Mouse (Mus musculus) midbrain, embryonic 13.5 days (tissue): ENCODE results near the gene Rnf152. TPM values are rescaled to one million over a fixed set of nuclear protein-coding genes. Genes with fewer than 3 reads are reported as not detected.

Experiments used
- ATAC-seq: fragments of 200-750 bp; cut with Nextera tagmentation; 2 replicates; pipeline ENCODE4 v1.8.0; 2017; ENCODE audit warnings: mild to moderate bottlenecking, moderate TSS enrichment, moderate library complexity
- H3K27ac ChIP-seq: fragments of 300-500 bp; sonication (generic); 2 replicates; pipeline ENCODE4 v1.5.1; 2015; ENCODE audit warnings: inconsistent platforms, mild to moderate bottlenecking, moderate library complexity
- H3K27me3 ChIP-seq: fragments of 300-500 bp; sonication (generic); 2 replicates; pipeline ENCODE4 v1.6.1; 2015; ENCODE audit warnings: mild to moderate bottlenecking, inconsistent platforms
- H3K36me3 ChIP-seq: fragments of 300-500 bp; sonication (generic); 2 replicates; pipeline ENCODE4 v1.6.1; 2015; ENCODE audit warnings: mild to moderate bottlenecking, inconsistent platforms
- H3K4me1 ChIP-seq: fragments of 300-500 bp; sonication (generic); replicated peaks from 2 replicates; pipeline ENCODE4 v1.6.1; 2015; ENCODE audit warnings: inconsistent platforms
- H3K4me2 ChIP-seq: fragments of 300-500 bp; sonication (generic); replicated peaks from 2 replicates; pipeline ENCODE4 v1.6.1; 2015; ENCODE audit warnings: moderate library complexity, mild to moderate bottlenecking, inconsistent platforms
- H3K4me3 ChIP-seq: fragments of 300-500 bp; sonication (generic); replicated peaks from 2 replicates; pipeline ENCODE4 v1.5.1; 2015; ENCODE audit warnings: mild to moderate bottlenecking, inconsistent platforms
- H3K9ac ChIP-seq: fragments of 300-500 bp; sonication (generic); replicated peaks from 2 replicates; pipeline ENCODE4 v1.6.1; 2015; ENCODE audit warnings: mild to moderate bottlenecking, inconsistent platforms
- H3K9me3 ChIP-seq: fragments of 300-500 bp; sonication (generic); 2 replicates; pipeline ENCODE4 v1.6.1; 2016; ENCODE audit warnings: mild to moderate bottlenecking, inconsistent platforms
- WGBS: fragments of 180-500 bp; shearing (Covaris S2); methylation state at CpG from one replicate; pipeline ENCODE4 v1.1.7; 2015; 5-methylcytosine and 5-hydroxymethylcytosine counted together
- polyA plus RNA-seq: library from polyadenylated mRNA; unstranded; fragments of >200 nt; fragmentation: Nextera tagmentation; extraction: Ambion mirVana; gene quantifications from 2 replicates; pipeline ENCODE4 v1.2.1, GENCODE M21; 2015

Gene Rnf152
- polyA plus RNA-seq, 1 experiment from 2014 or later = 12.0 TPM

DNA sequence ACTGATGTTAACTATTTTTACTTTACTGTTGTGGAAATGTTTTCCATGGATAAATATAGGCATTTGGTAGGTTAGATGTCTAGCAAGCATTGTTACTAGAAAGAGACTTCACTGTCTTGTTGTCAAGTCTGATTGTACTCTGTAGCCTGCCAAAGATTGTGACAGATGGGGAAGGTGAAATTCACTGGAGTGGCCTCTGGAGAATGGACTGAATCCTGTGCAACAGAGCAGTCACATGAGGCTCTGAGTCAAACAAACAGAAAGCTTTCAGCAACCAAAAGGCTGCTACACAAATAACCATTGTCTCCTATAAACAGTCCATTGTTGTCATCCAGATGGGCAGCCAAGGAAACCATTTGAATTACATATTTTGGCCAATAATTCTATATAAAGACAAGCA, 15.6 kb downstream of the Rnf152 start:
- no peaks in the 10 kb centered on the region for H3K36me3 ChIP-seq
- H3K4me1 ChIP-seq = no peaks in the 10 kb centered on the region
- H3K4me3 ChIP-seq = no peak overlapping the region
- H3K9ac ChIP-seq = no peak overlapping the region
- no peaks in the 10 kb centered on the region for H3K9me3 ChIP-seq
- H3K27ac ChIP-seq = no peak overlapping the region
- H3K27me3 ChIP-seq = no peaks in the 10 kb centered on the region
- no peak for ATAC-seq
- H3K4me2 ChIP-seq = no peak overlapping the region

DNA sequence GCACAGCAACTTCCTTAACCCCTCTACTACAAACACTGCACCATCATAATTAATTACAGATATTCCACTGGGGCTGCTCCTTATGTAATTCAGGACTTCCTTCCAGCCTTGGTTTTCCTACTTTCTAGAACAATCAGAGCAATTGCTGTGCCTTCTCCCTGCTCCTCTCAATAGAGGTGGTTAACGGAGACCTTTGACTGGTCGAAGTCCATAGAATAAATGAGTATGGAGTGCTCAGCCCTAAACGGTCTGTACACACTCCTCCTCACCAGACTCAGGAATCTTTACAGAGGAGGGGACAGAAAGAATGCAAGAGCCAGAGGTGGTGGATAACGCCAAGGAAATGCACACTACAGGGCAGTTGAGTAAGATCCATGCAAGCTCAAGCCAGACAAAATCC, 19.1 kb downstream of the Rnf152 start:
- Histone ChIP-seq H3K9me3 (no peaks in the 10 kb centered on the region), H3K4me2 (no peak overlapping the region), H3K9ac (no peak overlapping the region), H3K4me1 (peaks cover 6% of the 10 kb centered on the region), H3K27me3 (0 out of 2 replicates have a peak, but pooled peaks cover 6% of the 10 kb centered on the region), H3K36me3 (no peaks in the 10 kb centered on the region), H3K27ac (no peak overlapping the region), H3K4me3 (no peak overlapping the region)
- ATAC-seq = no peak
- WGBS = 90% methylated on average over 4 of the region's 4 CpGs

DNA sequence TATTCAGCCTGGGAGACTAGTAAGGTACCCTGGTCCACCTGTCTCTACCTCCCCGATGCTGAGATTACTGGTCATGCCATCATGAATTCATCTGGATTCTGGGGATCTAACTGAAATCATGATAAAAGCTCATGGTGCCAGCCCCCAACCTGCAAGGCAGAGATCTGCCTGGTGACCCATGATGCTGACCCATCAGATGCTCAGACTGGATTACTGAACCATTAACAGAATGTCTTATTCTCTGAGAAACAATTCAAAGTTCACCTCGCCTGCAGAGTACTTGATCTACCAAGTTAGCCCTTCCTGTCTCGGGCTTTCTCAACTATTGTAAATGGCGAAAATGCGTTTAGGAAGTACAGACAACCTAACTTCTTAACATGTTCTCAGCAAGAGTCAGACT, 20.4 kb downstream of the Rnf152 start:
- 0 out of 2 replicates have a peak, but pooled peaks cover 6% of the 10 kb centered on the region for H3K27me3 ChIP-seq
- H3K36me3 ChIP-seq = no peaks in the 10 kb centered on the region
- H3K4me3 ChIP-seq = no peak overlapping the region
- ATAC-seq = no peak
- peaks cover 18% of the 10 kb centered on the region for H3K4me1 ChIP-seq
- no peak overlapping the region for H3K27ac ChIP-seq
- no peak overlapping the region for H3K9ac ChIP-seq
- no peak overlapping the region for H3K4me2 ChIP-seq
- H3K9me3 ChIP-seq = no peaks in the 10 kb centered on the region
- WGBS = 82% methylated on average over 5 of the region's 5 CpGs

DNA sequence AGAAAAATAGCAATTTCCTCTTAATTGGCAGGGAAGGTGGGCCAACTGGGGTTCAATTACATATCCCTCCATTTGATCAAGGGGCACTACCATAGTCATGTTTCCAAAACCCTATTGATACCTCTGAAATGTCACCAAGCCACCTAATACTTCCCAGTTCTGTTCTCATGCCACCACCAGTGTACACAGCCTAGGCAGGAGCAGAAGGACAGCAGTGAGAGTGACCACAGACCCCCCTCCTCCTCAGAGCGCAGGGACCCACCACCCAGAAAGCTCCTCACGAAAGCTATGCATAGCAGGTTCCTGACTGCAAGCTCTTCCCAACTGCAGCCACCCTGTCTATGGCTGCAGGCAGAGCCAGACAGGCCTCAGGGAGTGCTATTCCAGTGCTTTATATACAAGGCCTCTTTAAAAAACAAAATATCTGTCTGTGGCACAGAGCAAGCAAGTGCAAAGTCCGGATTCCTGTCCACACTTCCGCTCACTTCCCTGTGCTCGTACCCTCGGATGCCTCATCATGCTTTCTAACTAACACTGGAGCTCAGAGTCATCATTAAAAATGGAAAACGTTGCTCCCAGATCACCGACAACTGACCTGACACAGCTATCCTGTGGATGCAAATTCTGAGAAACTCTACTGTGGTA, 24.3 kb downstream of the Rnf152 start:
- Histone ChIP-seq H3K27ac (peak overlapping the region; percentile 11; the same call in 1 of the 2 replicates), H3K36me3 (no peaks in the 10 kb centered on the region), H3K27me3 (0 out of 2 replicates have a peak, but pooled peaks cover 6% of the 10 kb centered on the region), H3K4me3 (no peak overlapping the region), H3K4me1 (peaks cover 22% of the 10 kb centered on the region), H3K4me2 (no peak overlapping the region), H3K9me3 (no peaks in the 10 kb centered on the region), H3K9ac (no peak overlapping the region)
- ATAC-seq = peak; percentile 55; the same call in 1 of the 2 replicates
- WGBS = 74% methylated on average over 8 of the region's 8 CpGs

DNA sequence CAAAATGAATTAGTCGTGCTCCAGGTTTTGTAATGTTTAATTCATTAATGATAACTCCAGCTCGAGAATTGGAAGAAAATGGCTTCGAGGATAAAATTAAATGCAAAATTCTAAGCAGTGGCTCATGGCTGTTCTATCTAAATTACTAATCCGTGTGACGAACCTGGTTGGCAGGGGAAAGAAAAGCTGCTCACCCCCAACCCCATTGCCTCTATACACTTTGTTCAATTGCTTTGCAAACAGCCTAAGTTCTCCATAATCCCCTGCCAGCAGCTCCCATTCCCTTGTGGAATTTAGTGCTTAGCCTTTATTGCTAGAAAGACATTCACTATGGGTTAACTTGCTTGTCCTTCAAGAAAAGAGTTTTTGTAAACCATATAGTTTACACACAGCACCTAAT, 24.9 kb downstream of the Rnf152 start:
- WGBS = 20% methylated on average over 5 of the region's 5 CpGs
- Histone ChIP-seq H3K36me3 (no peaks in the 10 kb centered on the region), H3K4me3 (no peak overlapping the region)

DNA sequence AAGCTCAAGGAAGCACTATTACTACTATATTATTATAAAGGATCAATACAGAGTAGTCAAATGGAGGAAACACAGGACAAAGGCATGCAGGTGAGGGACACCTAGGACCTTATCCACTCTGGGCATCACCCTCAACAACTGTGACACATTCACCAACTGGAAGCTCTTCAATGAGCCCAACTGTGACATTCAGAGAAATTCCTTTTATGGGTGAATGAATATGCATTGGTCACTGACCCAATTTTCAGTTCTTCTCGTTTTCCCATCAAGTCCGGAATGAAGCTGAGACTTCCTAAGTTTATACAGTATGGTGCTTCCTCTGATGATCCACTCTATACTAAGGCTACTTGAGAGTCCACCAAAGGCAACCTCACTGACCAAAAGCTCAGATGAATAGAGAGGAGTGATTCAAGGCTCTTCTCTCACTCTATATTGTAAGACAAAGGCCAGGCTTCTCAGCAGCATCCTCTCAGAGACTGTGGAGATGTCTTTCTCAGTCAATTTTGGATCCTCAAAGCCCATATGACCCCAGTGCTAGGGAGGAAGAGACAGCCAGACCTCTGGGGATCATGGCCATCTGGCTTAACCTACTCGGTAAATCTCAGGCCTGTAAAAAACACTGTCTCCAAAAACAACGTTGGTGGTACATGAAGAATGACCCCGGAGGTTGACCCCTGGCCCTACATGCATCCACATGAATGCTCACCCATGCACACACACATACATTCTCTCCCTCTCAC, 25.8 kb downstream of the Rnf152 start:
- no peak overlapping the region for H3K4me3 ChIP-seq
- ATAC-seq = 0 out of 2 replicates have a peak, but pooled peaks have one; percentile 7
- H3K4me2 ChIP-seq = no peak overlapping the region
- peaks cover 22% of the 10 kb centered on the region for H3K4me1 ChIP-seq
- H3K27me3 ChIP-seq = 0 out of 2 replicates have a peak, but pooled peaks cover 6% of the 10 kb centered on the region
- no peaks in the 10 kb centered on the region for H3K9me3 ChIP-seq
- H3K27ac ChIP-seq = 0 out of 2 replicates have a peak overlapping the region, but pooled peaks have one; percentile 17
- H3K36me3 ChIP-seq = no peaks in the 10 kb centered on the region
- 57% methylated on average over 5 of the region's 5 CpGs for WGBS
- H3K9ac ChIP-seq = no peak overlapping the region

More for the DNA sequence above, 24.9 kb downstream of the Rnf152 start:
- no peak overlapping the region for H3K4me2 ChIP-seq
- H3K27me3 ChIP-seq = 0 out of 2 replicates have a peak, but pooled peaks cover 6% of the 10 kb centered on the region
- peaks cover 22% of the 10 kb centered on the region for H3K4me1 ChIP-seq
- ATAC-seq = peak; percentile 68
- no peak overlapping the region for H3K9ac ChIP-seq
- no peak overlapping the region for H3K27ac ChIP-seq
- no peaks in the 10 kb centered on the region for H3K9me3 ChIP-seq

DNA sequence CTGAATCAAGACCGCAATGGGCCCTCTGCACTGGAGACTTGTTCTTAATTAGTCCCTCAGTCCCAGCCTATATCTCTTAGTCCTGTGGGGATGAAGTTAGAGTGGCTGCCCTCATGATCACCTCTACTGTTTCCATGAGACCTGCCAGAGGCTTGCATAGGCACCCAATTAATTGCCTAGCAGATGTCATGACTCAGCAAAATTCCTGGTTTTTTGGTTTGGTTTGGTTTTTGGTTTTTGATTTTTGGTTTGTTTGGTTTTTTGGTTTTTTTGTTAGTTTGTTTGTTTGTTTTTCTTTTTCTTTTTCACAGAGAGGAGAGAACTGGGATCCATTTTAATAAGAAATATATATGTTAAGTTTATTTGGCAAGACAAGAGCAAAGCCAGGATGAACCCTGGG, 28.7 kb downstream of the Rnf152 start:
- H3K9ac ChIP-seq = no peak overlapping the region
- 100% methylated on average over 1 of the region's 1 CpGs for WGBS
- no peak overlapping the region for H3K4me3 ChIP-seq
- ATAC-seq = no peak
- H3K36me3 ChIP-seq = no peaks in the 10 kb centered on the region
- no peak overlapping the region for H3K4me2 ChIP-seq
- H3K4me1 ChIP-seq = peaks cover 20% of the 10 kb centered on the region
- no peak overlapping the region for H3K27ac ChIP-seq
- H3K27me3 ChIP-seq = no peaks in the 10 kb centered on the region
- no peaks in the 10 kb centered on the region for H3K9me3 ChIP-seq

DNA sequence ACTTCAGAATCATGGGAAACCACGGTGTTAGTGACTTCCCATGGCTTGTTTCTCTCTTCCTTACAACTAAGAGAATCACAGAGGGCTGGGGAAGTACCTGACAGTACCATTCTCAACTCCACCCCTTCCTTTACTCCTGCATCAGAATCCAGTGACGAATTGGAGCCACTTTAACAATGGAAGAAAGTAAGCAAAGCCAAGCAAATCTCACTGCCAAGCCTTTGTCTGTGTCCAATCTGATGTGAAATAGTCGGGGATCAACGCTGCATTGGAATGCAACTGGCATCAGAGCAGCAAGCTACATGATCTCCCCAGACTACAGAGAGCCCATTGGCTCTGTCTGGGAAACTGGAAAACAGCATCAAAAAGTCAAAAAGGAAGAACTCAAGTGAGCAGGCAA, 31.9 kb downstream of the Rnf152 start:
- peaks cover 5% of the 10 kb centered on the region; the same call in 1 of the 2 replicates for H3K36me3 ChIP-seq
- H3K27ac ChIP-seq = no peak overlapping the region
- no peaks in the 10 kb centered on the region; the same call in 1 of the 2 replicates for H3K9me3 ChIP-seq
- 38% methylated on average over 4 of the region's 4 CpGs for WGBS
- no peak overlapping the region for H3K9ac ChIP-seq
- H3K4me2 ChIP-seq = no peak overlapping the region
- no peaks in the 10 kb centered on the region for H3K4me1 ChIP-seq
- H3K4me3 ChIP-seq = no peak overlapping the region
- no peak for ATAC-seq
- no peaks in the 10 kb centered on the region for H3K27me3 ChIP-seq

DNA sequence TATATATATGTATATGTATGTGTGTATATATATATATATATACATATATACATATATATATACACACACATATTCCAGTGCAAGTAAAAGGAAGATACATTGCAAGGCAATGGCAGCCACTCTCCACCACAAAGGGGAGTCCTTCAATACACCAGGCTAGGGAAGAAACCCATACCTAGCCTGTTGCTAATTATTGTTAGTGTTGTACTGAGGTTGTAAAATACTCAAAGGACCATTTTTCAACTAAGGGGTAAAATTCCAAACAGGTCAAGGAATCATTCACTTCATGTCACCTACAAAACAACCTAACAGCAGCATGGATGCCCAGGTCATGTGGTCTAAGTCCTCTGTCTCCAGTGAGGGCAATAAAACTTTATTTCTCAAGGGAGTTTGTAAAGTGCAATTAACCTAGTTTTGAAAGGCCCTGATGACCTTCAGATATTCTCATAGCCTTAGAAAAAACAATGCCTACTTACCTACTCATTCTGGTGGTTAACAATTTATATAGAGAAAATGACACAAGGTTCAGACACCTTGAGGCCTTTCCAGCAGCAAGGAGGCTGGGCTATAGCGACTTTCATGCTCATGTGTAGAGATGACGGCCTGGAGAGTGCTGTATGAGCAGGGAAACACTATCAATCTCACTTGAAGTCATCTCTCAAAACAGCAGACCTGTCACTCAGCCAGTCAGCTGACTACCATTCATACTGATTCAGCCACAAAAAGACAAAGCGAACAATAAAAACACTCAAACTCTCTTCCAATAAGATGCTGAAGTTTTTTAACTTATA, 42.3 kb downstream of the Rnf152 start:
- H3K9ac ChIP-seq = no peak overlapping the region
- H3K36me3 ChIP-seq = no peaks in the 10 kb centered on the region
- H3K27ac ChIP-seq = no peak overlapping the region
- 80% methylated on average over 3 of the region's 3 CpGs for WGBS
- H3K9me3 ChIP-seq = no peaks in the 10 kb centered on the region; the same call in 1 of the 2 replicates
- H3K4me2 ChIP-seq = no peak overlapping the region
- H3K4me1 ChIP-seq = peaks cover 10% of the 10 kb centered on the region
- H3K27me3 ChIP-seq = no peaks in the 10 kb centered on the region
- ATAC-seq = no peak
- no peak overlapping the region for H3K4me3 ChIP-seq

DNA sequence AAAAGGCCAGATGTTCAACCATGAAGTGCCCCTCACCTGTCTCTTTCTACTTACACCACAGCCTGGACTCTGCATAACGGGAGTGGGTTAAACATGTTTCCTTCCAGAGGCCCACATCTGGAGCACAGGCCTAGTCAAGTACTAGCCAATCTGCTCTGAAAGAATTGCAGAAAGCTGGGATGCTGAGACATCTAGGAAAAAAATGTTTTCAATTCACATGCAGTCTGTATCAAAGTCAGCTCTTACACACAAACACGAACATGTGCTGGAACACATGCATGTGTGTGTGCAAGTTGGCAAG, 44.0 kb downstream of the Rnf152 start:
- Histone ChIP-seq H3K4me1 (peaks cover 10% of the 10 kb centered on the region), H3K9ac (no peak overlapping the region), H3K9me3 (no peaks in the 10 kb centered on the region; the same call in 1 of the 2 replicates), H3K27ac (no peak overlapping the region), H3K27me3 (no peaks in the 10 kb centered on the region), H3K36me3 (no peaks in the 10 kb centered on the region), H3K4me3 (no peak overlapping the region), H3K4me2 (no peak overlapping the region)
- ATAC-seq = no peak; the same call in 1 of the 2 replicates
- 55% methylated on average over 2 of the region's 2 CpGs for WGBS

DNA sequence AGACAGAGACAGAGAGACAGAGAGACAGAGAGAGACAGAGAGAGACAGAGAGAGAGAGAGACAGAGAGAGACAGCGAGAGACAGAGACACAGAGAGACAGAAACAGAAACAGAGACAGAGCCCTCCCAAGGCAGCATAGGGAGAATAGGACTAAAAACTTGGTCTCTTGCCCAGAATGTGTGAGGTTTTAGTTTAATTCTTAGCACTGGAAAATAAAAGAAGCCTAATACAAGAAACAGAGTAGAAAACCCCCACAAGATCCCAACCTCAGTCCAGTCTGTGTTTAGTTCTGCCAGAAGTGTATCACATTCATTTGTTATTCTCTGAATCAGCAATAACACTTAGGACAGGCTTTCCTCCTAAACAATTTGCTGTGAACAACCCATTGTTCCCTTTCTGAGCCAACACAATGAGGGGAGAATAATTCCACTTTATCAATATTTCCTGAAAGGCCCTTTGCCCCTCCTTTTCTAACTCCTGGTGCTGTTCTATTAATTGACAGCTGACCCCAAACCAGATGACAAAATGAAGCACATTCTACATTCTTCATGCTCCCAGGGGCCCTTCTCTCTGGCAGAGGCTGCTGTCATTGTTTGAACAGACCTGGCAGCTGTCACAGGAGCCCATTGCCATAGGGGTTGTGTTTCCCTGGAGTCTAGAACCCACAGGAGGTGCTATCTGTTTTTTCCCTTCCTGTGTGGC, 44.5 kb downstream of the Rnf152 start:
- 83% methylated on average over 1 of the region's 1 CpGs for WGBS
- Histone ChIP-seq H3K27ac (no peak overlapping the region), H3K36me3 (no peaks in the 10 kb centered on the region), H3K4me2 (no peak overlapping the region), H3K4me1 (peaks cover 10% of the 10 kb centered on the region), H3K4me3 (no peak overlapping the region), H3K9ac (no peak overlapping the region), H3K9me3 (no peaks in the 10 kb centered on the region; the same call in 1 of the 2 replicates), H3K27me3 (no peaks in the 10 kb centered on the region)
- peak; percentile 67 for ATAC-seq
